Mouse (Mus musculus) WW6 (cell line): ENCODE results near the gene Boc.

ENCODE experiments used
- DNase-seq: peaks from one replicate; pipeline ENCODE4 v3.0.0-alpha.2; 2013; ENCODE audit warnings: low read depth, low spot score

The Boc gene

DNA sequence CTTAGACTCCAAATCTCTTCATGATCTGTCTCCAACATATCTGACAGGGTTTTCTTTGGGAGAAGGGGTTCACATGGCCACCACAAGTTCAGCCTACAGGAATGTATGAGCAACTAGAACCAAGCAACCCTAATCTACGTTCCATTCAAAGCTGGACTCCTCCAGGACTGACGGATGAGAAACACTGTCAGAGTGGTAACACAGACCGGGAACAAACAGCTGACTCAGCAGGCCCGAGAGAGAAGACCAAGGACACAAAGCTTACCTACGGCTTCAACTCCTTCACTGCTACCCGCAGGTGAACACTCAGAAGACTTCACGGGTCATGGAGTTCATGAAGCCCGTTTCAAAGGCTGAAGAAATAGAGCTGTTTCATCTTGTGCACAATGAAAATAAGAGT lies 4.8 kb downstream of the Boc start:
- DNase-seq, result no peak

GRCm38 (mm10) chr16:44552726-44553125 lies 6.0 kb downstream of the Boc start:
- no peak for DNase-seq

DNA sequence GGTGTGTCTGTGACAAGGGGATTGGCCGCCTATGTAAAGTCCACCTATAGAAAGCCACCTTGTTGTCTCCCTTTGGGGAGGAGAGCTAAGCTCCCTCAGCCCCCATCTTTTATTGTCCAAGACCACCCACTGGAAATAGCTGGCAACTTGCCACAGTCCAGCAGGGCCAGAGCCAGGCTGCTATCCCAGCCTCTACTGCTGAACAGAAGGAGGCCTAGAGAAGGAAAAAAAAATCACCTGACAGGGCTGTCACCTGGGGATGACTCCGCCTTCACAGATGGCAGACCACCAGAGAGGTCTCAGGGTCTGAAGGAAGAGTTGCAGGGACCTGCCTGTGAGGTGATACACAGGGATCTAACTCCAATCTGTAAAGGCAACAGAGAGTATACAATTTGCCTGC lies 6.7 kb downstream of the Boc start:
- no peak for DNase-seq

DNA sequence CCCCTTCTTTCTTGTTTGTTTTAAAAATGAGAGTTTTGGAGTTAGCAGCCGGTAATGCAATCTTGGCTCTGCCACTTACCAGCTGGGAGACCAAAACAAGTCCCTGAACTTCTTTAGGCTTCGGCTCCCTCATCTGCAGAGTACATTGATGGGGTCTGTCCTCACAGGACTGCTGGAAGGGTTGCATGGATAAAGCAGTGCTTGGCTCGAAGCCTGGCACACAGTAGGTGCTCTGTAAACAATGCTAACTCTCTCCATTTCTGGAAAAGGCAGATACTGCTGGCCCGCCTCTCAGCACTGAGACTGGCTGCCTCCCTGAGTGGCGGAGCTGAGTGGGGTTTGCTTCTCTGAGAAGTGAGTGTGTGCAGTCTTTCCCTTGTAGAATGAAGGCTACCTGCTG lies 7.2 kb downstream of the Boc start:
- DNase-seq, result no peak

DNA sequence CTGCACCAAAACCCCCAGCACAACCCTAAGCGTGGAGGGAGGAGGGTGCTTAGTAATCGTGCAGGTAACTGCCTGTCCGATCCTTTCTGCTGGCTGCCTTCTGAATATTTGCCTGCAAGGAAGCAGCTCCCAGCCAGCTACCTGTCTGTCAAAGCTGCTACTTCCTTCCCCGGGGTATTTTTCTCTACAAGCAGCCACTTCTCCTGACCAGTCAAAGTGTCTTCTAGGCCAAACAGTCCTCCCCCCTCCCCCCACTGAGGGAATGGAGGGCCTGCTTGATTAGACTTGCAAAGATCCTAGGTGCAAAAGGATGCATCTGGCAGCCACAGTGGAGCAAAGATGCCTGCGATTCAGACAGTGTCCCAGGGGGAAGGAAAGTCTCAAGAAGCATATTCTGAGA lies 7.9 kb downstream of the Boc start:
- no peak for DNase-seq

- no peak for DNase-seq
Observed at GRCm38 (mm10) chr16:44549867-44550679, 8.6 kb downstream of the Boc start.

DNA sequence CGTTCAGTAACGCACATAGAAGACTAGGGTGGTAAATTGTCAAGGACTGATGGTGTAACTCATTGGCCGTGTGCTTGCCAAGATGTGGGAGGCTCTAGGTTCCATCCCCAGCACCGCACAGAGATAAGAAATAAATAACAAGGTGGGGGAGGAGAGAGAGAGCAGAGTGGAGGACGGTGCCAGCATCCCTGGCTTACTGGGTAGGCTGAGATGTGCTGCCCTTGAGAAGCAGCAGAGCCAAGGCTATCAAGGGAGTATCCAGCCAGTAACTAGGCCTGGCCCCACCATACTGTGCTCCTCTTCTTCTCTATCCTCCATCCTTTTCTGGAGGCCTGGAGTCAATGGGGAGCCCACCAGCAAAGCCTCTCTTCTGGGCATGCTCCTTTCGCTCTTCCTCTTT lies 9.3 kb downstream of the Boc start:
- no peak for DNase-seq

DNA sequence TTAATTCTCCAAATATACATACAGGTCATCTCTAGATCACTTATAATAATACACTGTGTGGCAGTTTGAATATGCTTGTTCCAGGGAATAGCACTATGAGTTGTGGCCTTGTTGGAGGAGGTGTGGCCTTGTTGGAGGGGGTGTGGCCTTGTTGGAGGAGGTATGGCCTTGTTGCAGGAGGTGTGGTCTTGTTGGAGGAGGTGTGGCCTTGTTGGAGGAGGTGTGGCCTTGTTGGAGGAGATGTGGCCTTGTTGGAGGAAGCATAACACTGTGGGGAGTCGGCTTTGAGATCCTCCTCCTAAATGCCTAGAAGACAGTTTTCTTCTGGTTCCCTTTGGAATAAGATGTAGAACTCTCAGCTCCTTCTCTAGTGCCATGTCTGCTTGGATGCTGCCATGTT lies 10.7 kb downstream of the Boc start:
- DNase-seq, result no peak

GRCm38 (mm10) chr16:44546831-44547230 lies 11.9 kb downstream of the Boc start:
- no peak for DNase-seq

DNA sequence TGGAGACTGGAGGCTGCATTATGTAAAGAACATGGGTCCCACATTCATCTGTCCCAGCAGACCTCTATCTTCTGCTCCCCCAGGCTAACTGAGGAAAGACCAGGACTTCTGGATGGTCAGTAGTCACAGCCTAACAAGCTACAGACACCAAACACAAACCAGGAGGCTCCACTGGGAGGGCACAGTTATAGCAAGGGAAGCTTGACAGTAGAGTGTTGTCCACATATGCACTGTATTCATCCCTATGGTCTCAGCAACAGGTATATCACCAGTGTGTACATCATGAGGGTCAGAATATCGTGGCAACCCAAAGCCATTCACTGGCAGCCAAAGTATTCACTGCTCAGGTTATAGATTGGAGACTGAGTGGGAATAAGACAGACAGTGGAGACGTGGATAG lies 12.8 kb downstream of the Boc start:
- no peak for DNase-seq

DNA sequence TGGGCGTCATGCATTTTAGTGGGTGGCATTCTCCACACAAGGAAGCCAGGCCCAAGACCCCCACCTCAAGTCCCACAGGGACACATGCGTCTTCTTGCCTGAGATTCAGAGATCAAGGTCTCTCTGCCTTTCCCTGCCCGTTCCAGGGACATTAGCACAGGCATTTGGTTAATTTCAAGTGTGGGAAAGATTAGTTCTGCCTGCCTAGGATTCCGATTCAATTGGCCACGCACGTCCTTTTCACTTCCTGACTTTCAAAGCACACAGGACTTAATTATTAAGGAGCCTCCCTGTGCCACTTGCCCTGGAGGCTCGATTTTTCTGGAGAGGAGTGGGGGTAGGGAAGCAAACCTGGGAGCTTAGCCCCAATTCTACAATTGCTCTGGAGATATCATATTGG lies 13.5 kb downstream of the Boc start:
- no peak for DNase-seq

- DNase-seq, result no peak
Observed at GRCm38 (mm10) chr16:44543098-44543497, 15.6 kb downstream of the Boc start.

DNA sequence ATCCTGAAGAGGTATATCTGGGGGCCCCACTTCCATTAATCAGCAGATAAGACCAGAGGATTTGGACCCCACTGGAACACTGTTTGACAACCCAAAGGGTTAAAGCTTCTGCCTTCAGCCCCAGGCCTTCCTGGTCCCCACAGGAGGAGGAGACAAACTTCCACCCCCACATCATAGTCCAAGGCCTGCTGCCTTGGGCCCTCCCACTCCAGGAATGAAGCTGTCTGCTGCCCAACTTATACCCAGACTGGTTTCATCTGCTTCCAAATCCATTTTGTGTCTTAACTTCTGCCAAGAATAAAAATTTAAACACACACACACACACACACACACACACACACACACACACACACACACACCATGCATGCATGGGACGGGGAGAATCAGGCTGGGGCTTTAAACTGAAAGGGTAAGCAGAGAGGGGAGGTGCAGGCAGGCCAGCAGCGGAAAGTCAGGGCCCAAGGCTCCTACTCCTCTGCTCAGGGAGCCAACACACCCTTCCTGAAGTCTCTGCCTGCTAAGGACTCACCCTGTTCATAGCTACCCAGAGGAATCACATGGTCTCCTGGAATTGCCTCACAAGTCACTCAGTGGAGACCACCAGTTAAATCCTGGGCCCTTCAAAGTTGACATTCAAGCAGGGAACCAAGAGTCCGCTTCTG lies 16.5 kb downstream of the Boc start:
- no peak for DNase-seq

GRCm38 (mm10) chr16:44539611-44540010 lies 19.1 kb downstream of the Boc start:
- DNase-seq, result no peak

GRCm38 (mm10) chr16:44538401-44539395 lies 20.0 kb downstream of the Boc start:
- no peak for DNase-seq

- no peak for DNase-seq
Observed at GRCm38 (mm10) chr16:44534122-44534521, 24.6 kb downstream of the Boc start.

DNA sequence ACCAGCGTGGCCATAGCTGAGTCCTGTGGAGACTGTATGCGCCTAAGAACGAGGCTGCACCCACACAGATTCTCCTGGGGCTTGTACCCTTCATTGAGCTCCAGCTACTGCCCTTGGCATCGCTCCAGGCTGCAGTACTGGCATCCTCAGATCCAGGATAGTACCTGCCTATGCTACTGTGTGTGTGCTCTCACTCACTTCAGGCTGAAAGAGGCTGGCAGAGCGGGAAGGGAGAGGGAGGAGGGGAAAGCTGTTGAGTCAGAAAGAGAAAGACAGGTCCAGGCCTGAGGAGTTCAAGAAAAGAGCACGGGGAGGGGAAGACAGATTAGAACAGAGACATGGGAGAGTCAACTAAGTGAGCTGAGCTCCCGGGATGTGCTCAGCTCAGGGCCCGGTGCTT lies 25.2 kb downstream of the Boc start:
- no peak for DNase-seq

GRCm38 (mm10) chr16:44532851-44533250 lies 25.8 kb downstream of the Boc start:
- DNase-seq, result no peak

GRCm38 (mm10) chr16:44531239-44531797 lies 27.4 kb downstream of the Boc start:
- no peak for DNase-seq

DNA sequence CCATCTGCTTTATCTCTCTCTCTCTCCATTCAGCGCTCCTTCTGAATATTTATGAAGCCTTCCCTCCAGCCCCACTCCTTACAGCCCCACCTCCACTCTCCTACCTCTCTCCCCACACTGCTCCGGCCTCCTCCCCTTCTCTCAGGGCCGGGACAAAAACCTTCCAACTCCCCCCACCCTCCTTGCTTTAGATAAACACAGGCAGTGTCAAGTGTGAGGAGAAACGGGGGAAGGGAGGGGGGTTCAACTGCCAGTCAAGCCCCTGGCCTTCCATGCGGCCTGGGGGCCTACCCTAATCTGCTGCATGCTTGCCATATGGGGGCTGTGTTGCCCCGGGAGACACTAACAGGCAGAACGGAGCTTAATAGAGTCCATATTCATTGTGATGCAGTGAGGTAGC lies 27.9 kb downstream of the Boc start:
- DNase-seq, result no peak

DNA sequence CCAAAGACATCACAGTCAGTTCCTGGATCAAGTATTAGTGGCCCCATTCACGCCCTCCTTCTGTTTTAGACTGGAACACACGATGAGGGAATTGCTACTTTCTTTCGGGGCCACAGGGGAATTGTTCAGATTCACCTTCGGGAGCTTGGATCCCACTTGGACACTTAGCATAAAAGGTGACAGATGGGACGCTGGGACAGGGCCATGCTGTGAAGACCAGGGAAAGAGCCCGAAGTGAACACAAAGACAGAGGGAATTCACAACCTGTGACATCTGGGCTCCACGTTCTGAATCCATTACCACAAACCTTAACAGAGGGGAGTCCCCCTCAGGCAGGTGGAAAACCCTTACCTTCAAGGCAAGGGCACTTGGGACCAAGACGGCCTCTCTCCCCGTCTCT lies 28.5 kb downstream of the Boc start:
- DNase-seq, result no peak

- DNase-seq, result no peak
Observed at GRCm38 (mm10) chr16:44529691-44530090, 29.0 kb downstream of the Boc start.
